Mouse (Mus musculus) liver, postnatal 0 days (tissue): ENCODE results near the gene BC016579.

ENCODE experiments used
- CTCF ChIP-seq: sonication (generic); IDR thresholded peaks from 2 replicates; pipeline ENCODE4 v1.5.1; 2016; ENCODE audit warnings: antibody characterized with exemption, low read depth
- EP300 ChIP-seq: IDR thresholded peaks from 2 replicates; pipeline ENCODE4 v1.6.1; 2016; ENCODE audit warnings: antibody characterized with exemption, low read depth, mild to moderate bottlenecking

DNA sequence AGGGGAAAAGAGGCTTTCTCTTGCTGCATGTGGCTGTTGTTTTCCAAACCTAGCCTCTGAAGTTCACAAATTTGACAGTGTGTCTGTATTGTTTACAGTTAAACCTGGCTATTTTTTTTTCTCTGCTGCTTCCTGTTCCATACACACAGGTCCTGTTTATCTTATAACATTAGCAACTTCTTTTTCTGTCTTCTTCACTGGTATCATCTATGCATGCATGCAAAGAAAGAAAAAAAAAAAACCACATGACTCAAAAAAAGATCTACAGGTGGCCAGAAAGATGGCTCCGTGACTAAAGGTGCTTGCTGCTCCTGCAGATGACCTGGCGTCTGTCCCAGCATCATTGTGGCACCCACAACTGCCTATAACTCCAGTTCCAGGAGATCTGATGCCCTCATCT, 28.5 kb downstream of the BC016579 start:
- no peak for TF ChIP-seq CTCF
- TF ChIP-seq EP300: no peak
